Mouse (Mus musculus) bone marrow macrophage, adult 2 months (primary cell): Measurements from ENCODE around the gene Zswim9.

Source experiments
- CTCF ChIP-seq: IDR thresholded peaks from 2 replicates; pipeline ENCODE4 v1.5.1; 2012; ENCODE audit warnings: low read depth, mild to moderate bottlenecking, low read length, moderate library complexity
- POLR2A ChIP-seq: IDR thresholded peaks from 2 replicates; pipeline ENCODE4 v1.6.1; 2012; ENCODE audit warnings: mild to moderate bottlenecking, low read depth, low read length, borderline replicate concordance

- no peak for TF ChIP-seq CTCF
- no peak for TF ChIP-seq POLR2A
Measured at GRCm38 (mm10) chr7:13260746-13261700, 17.5 kb downstream of the Zswim9 start.
